Mouse (Mus musculus): ENCODE measurements around the gene Hid1.

DNA sequence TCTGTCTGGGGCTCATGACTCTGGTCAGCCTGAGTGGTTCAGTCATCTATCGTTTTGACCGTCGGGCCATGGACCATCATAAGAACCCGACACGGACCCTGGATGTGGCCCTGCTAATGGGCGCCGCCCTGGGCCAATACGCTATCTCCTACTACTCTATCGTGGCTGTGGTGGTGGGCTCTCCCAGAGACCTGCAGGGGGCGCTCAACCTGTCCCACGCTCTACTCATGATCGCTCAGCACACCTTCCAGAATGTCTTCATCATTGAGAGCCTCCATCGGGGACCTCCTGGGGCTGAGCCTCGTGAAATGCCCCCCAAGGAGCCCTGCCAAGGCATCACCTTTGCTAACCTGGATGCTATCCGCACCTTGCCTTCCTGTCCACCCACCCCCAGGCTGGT lies 38.2 kb downstream of the Hid1 start:
- no peak for TF ChIP-seq CTCF (IDR thresholded peaks at IDR 0.05; ENCODE audit: borderline replicate concordance, insufficient read depth, low read length)
- TF ChIP-seq POLR2A (IDR thresholded peaks at IDR 0.05; ENCODE audit: low read depth, low read length) = no peak
